11 mouse cellular contexts compared by ENCODE assay signal in genomic region chr3:41942964-41943363, GRCm38 (mm10).
A peak's percentile ranks its signal among the peaks of the same experiment; 100 is the strongest.
DNase-seq lines count a peak whose midpoint lies in the region; ATAC-seq and TF ChIP-seq lines count a peak whose summit lies in the region.
"Had no signal": no experiment of that assay in that cellular context is flagged by ENCODE, and none has a peak within 500 bp of the region (broad histone marks: within the 10 kb centered on the region; RNA-seq: fewer than 3 reads in every experiment).

No protein-coding gene starts in this region.

- WGBS in forebrain, embryonic 12.5 days: 57% methylated on average over 6 of the region's 6 CpGs
- 77% methylated on average over 6 of the region's 6 CpGs for WGBS in forebrain, embryonic 10.5 days

- no peaks in the 10 kb centered on the region for H3K36me3 ChIP-seq in forebrain, embryonic 12.5 days (replicated peaks)
- no peaks in the 10 kb centered on the region for H3K36me3 ChIP-seq in forebrain, embryonic 10.5 days (replicated peaks)
- H3K36me3 ChIP-seq: liver, embryonic 15.5 days had no signal

- H3K9me3 ChIP-seq in forebrain, embryonic 12.5 days: no peaks in the 10 kb centered on the region
- H3K9me3 ChIP-seq in forebrain, embryonic 10.5 days: no peaks in the 10 kb centered on the region
- H3K9me3 ChIP-seq: liver, embryonic 15.5 days had no signal

- intact Hi-C loops in left cerebral cortex, postnatal 4 days (cut with DNase I): no loop called here

- no peaks in the 10 kb centered on the region for H3K27me3 ChIP-seq in forebrain, embryonic 12.5 days
- no peaks in the 10 kb centered on the region for H3K27me3 ChIP-seq in forebrain, embryonic 10.5 days (ENCODE audit: poor library complexity, severe bottlenecking)
- H3K27me3 ChIP-seq: liver, embryonic 15.5 days; megakaryocyte, embryonic 14.5 days had no signal

- TF ChIP-seq CTCF in brain, embryonic 14.5 days (IDR thresholded peaks at IDR 0.05; ENCODE audit: borderline replicate concordance, extremely low read depth, insufficient read depth, insufficient read length): no peak

- H3K4me2 ChIP-seq in forebrain, embryonic 12.5 days: no peak overlapping the region
- H3K4me2 ChIP-seq: liver, embryonic 15.5 days had no signal

- H3K9ac ChIP-seq in forebrain, embryonic 12.5 days: no peak overlapping the region
- H3K9ac ChIP-seq: liver, embryonic 15.5 days had no signal

- peaks cover 10% of the 10 kb centered on the region; the same call in 1 of the 2 replicates for H3K4me1 ChIP-seq in forebrain, embryonic 12.5 days
- H3K4me1 ChIP-seq in forebrain, embryonic 10.5 days: peaks cover 5% of the 10 kb centered on the region
- H3K4me1 ChIP-seq: liver, embryonic 15.5 days; megakaryocyte, embryonic 14.5 days had no signal

- no peak overlapping the region for H3K4me3 ChIP-seq in forebrain, embryonic 12.5 days (replicated peaks)
- H3K4me3 ChIP-seq in forebrain, embryonic 10.5 days: no peak overlapping the region
- H3K4me3 ChIP-seq: liver, embryonic 15.5 days; megakaryocyte, embryonic 14.5 days had no signal

- H3K27ac ChIP-seq in forebrain, embryonic 12.5 days: no peak overlapping the region
- no peak overlapping the region for H3K27ac ChIP-seq in forebrain, embryonic 10.5 days
- H3K27ac ChIP-seq: liver, embryonic 15.5 days had no signal

- TF ChIP-seq POLR2A in brain, embryonic 14.5 days (IDR thresholded peaks at IDR 0.05; ENCODE audit: borderline replicate concordance, extremely low read depth, insufficient read depth, insufficient read length, poor library complexity, severe bottlenecking): no peak

- DNase-seq in forebrain, embryonic 10.5 days (ENCODE audit: extremely low spot score, low spot score): no peak
- DNase-seq in left cerebral cortex, postnatal 4 days: peak; percentile 47
- no peak for DNase-seq in left cerebral cortex, adult 18-20 months (ENCODE audit: low spot score in 2 of 2)
- peak; percentile 88 for DNase-seq in brain, embryonic 14.5 days (ENCODE audit: low read depth)
- peak; percentile 41 for DNase-seq in mesoderm, embryonic 11.5 days (ENCODE audit: low read depth, low spot score)
- DNase-seq in spleen, postnatal 14 days (ENCODE audit: low spot score in 2 of 2): no peak
- no peak for DNase-seq in layer of hippocampus, adult 11-12 months (ENCODE audit: low spot score)
- DNase-seq: gastrocnemius, postnatal 25 days had no signal

- ATAC-seq in forebrain, embryonic 12.5 days (ENCODE audit: low FRiP score): peak; percentile 66; the same call in 1 of the 2 replicates

Comparison
In these comparisons a context has a peak if more than half of its experiments do, and no peak if none do; other contexts are left out.
1. DNase-seq: peak in left cerebral cortex, postnatal 4 days (single experiment), brain, embryonic 14.5 days (single experiment) and mesoderm, embryonic 11.5 days (single experiment); none in forebrain, embryonic 10.5 days (single experiment), left cerebral cortex, adult 18-20 months (0 of 2), spleen, postnatal 14 days (0 of 2) and layer of hippocampus, adult 11-12 months (single experiment).